Mouse (Mus musculus) 3134 (cell line): ENCODE results near the gene Aup1.

Source experiments
- DNase-seq: peaks from one replicate; pipeline ENCODE4 v3.0.0-alpha.2; 2011; ENCODE audit warnings: low spot score; ENCODE audit not compliant: insufficient read length; ENCODE audit errors: extremely low read depth

Aup1 gene

DNA sequence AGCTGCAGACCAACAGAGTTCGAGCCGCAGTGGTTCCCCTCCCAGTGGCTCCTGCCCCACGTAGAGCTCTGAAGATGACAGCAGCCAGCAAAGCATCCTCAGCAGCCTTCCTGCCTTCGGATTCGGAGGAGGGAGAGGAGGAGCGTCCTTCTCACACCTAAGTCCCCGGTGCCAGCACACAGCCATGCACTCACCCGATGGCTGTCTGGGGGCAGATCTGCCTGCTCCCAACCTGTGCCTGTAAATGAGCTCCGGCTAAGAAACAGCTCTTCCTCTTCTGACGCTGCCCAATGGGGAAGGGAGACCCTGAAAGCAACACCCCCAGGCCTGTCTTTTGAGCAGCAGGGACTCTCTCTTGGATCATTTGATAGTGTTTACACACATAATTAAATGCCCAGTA lies 24.5 kb upstream of the Aup1 start:
- no peak for DNase-seq

DNA sequence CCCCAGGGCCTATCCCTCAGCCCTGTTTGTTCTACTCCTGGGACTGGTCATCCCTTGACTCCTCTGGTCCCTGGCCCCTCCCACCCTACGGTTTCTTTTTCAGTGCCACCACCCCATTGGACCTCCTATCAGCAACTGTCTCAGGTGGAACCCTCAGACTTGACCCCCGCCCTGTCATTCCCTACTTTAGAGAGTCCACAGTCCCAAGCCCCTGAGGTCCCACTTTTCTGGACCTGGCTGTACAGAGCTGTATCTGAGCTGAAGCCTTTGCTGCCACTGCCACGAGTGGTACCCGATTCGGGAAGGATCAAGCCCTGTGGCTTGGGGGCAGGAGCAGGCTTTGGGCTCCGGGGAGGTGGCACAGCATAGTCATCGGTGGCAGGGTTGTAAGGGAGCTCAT lies 23.2 kb upstream of the Aup1 start:
- DNase-seq = no peak

DNA sequence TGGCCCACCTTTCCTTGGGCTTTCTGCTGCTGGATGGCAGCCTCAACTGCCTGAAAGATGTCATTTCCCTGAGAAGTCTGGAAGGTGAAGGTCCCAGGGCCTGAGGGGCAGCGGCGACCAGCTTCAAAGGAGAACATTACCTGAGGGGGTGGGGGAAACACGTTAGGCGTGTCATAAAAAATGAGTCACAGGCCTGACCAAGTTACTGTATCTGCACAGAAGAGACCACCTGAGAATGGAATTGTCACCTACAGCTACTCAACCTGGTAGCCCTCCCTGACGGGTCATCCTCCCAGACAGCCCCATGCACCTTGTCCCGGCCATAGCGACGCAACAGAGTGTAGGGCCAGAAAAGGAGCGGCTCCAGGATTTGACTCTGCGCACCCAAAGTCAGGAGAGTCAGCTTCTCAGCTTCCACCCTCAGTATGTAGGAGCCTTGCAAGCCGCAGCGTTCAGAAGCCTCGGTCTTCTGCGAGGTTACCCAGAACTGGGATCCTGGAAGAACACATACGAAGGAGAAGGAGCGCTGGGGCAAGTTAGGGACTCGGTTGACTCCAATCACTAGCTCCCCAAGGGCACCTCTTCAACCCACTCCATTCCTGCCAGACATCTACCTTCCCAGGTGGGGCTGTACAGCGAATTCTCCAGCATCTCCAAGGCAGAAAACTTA lies 22.3 kb upstream of the Aup1 start:
- no peak for DNase-seq

DNA sequence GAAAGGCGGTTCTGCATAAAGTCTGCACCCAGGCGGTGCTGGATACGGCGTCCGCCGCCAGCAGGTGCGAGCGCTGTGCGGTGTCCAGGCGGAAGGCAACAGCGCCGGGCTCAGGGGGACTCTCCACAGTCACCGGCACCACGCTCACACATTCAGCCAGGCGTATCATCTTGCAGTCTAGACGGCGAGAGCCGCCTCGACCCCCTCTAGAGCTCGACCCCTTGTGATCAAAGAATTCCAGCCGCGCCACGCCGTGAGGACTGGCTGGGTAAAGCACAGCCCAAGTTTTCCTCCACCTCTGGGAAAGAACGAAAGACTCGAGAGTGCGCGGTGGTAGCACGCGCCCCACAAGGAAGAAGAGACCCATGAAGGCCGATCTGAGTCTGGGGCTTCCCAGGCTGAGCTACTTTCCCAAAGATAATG lies 21.5 kb upstream of the Aup1 start:
- DNase-seq = peak; percentile 70

DNA sequence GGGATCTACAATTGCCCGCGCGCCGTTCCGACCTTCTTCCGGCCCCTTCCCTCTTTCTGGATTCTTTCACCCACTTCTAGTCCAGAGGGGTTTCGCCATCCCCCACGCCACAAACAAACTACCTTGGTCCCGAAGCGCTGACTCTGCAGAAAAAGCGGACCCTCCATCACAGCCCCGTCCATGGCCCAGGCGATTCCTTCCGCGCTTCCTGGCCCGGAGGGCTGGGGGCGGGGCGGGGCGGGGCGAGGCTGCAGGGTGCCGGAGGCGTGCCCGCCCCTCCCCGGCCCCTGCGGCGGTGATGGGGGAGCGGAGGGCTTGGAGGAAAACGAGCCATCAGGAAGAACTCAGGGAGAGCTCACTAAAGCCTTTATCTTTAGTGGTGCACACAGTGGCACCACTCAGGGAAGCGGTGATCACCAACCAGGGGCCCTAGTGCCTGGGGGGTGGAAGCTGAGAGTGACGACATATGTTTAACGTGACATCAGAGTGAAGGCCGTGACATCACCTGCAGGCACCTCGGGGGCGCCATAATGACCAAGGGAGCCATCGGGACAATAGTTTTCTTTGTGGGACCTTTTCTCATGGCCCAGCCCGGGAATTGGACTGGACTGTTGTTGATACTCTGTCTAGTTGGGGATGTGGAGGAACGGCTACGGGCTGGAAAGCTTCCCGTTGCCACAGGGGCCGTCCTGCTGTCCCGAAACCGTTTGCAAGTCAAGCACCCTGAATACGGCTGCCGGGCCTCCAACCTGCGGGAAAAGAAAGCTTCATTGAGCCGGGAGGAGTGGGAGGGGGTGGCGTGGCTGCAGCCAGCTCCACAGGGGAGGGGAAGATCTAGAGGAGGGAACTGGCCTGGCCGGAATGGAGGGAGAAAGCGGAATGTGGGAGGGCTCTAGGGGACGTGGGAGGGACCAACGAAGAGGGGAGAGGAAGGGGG lies 20.8 kb upstream of the Aup1 start, which contains the start of the genes Dok1 and Loxl3:
Gene Dok1, minus strand, starts transcription at position 223 of the 937 bp plus-strand sequence.
Gene Loxl3, plus strand, starts transcription at position 925 of the 937 bp plus-strand sequence.
- DNase-seq = peak; percentile 82

DNA sequence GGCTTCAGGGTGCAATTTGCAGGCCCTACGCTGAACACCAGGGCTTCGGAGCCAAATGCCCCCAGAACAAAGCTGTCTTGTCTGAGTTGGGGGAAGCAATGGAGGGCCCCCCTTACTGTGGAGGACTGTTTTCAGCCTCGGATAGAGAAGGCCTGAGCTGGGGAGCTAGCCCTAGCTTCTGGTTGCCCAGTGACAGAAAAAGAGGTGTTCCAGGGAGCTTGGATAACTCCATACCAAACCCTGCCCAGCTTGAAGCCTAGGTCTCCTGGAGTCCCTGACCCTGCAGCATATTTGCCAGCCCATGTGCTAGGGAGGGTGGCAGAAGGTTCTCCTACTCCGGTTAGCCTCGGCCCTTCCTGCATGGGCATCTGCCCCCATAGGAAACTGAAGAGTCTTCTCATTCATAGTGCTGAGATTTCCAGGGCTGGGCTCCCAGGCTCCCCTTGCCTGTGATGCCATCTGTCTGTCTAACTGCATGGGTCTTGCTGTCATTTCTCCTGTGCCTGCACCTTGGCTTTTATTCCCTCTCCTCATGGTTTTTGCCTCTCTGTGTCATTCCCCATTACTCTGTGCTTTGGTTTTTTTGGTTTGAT lies 19.8 kb upstream of the Aup1 start:
- DNase-seq = no peak

DNA sequence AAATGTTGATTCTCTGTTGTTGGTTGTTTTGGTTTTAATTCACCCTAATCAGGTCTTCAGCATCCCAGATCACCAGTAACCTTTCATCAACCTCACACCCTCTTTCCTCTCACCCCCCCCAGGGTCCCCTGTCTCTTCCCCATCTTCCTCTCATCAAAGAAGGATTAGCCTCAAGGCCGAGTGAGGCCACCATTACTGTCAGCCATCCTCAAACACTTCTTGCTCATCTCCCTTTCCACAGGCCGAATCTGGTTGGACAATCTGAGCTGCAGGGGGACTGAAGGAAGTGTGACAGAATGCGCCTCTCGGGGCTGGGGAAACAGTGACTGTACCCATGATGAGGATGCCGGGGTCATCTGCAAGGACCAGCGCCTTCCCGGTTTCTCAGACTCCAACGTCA lies 17.1 kb upstream of the Aup1 start:
- DNase-seq = no peak

DNA sequence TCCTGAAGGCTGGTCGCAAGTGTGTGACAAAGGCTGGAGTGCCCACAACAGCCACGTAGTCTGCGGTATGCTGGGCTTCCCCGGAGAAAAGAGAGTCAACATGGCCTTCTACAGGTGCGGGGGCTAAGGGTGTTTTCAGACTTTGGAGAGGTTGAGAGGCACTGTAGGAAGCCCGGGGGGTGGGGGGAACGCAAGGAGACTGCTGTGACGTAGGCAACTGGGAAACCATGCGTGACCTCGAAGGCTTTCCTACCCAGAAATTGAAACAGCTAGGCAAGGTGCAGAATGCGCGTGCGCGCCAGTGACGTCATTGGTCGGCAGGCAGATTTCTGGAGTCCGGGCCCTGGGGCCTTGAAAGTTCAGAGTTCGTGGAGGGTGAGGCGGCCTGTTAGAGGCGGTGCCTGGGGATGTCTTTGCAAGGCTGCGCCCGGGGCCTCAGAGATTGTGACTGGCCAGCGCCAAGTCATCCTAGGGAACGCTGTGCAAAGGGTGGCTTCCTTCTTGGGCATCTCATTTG lies 15.8 kb upstream of the Aup1 start:
- no peak for DNase-seq

DNA sequence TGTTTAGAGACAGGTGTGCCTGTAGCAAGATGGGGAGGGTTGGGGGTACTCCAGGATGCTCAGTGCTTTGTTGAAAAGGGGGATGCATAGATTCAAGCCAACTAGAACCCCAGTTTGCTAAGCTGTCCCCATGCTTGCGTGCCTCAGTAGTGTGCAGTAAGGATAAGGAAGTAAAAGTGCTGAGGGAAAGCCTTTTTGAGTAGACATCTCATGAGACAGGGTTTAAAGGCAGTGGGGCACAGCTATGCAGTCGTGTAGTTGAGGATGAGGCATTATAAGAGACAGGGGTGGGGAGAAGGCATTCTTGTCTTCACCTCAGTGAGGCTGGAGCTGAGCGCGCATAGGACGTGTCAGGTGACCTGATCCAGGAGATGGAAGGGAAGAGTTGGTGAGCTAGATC lies 13.7 kb upstream of the Aup1 start:
- no peak for DNase-seq

DNA sequence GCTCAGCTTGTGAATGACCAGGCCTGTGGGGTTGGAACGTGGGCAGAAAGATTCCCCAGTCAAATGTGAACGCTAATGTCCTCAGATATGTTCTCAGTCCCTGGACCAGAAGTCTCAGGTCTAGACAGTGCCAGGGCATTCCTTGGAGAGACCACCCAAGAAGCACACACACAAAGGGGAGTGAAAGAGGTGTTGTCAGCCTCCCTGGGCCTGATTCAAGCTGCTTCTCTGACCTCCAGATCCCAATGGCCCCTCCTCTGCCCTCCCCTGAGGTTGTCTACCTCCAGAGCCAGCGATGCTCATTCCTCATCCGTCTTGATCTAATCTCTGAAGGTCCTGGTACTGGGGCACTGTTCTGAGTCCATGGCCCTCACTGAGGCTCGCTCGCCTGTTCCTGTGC lies 10.8 kb upstream of the Aup1 start:
- DNase-seq = no peak

DNA sequence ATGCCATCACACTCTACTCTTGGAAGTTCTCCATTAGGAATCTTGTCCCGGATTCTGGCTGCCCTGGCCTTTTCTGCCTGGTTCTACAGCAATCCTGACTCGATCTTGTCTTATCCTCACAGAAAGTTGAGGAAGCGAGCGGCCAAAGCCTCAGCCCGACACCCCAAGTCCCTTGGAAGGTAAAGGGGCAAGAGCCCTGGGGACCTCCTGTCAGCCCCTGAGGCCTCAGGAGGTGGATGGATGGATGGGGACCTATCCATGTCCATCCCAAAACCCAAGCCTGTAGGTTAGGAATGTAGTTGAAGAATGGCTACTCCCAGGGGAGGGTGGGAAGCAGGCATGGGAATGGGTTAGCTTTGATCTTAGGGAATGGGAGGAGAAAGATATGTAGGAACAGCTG lies 10.3 kb upstream of the Aup1 start:
- no peak for DNase-seq

DNA sequence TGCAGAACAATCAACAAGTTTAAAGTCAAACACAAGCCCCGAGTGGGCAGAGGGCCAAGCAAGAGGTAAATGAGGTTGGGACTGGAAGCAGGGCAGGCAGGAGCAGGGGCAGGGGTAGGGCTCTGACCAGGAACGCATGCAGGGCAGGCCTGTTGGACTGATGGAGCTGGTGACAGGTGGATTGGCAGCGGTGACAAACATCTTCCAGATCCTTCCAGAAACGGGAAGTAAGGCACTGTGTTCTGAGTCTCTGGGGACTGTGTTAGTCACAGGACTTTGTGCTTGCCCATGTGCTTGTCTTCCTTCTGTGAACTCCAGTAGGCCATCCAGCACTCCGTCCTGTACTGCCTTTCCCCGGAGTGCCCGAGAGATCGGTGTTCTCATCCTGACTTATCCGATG lies 9.6 kb upstream of the Aup1 start:
- peak; percentile 49 for DNase-seq

DNA sequence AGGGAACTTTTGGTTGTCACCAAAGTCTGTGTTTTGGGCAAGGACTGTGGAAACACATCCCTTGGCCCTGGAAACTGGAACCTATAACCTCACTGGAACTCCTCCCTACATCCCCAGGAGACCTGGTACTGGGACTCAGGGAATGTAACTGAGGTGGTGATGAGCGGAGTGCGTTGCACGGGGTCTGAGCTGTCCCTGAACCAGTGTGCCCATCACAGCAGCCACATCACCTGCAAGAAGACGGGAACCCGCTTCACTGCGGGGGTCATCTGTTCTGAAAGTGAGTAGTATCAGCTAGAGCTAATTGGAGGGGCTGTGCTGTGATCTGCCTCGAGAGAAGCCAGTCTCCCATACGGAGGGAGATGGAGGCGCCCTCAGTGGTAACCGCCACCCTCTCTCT lies 5.0 kb upstream of the Aup1 start:
- DNase-seq = no peak

DNA sequence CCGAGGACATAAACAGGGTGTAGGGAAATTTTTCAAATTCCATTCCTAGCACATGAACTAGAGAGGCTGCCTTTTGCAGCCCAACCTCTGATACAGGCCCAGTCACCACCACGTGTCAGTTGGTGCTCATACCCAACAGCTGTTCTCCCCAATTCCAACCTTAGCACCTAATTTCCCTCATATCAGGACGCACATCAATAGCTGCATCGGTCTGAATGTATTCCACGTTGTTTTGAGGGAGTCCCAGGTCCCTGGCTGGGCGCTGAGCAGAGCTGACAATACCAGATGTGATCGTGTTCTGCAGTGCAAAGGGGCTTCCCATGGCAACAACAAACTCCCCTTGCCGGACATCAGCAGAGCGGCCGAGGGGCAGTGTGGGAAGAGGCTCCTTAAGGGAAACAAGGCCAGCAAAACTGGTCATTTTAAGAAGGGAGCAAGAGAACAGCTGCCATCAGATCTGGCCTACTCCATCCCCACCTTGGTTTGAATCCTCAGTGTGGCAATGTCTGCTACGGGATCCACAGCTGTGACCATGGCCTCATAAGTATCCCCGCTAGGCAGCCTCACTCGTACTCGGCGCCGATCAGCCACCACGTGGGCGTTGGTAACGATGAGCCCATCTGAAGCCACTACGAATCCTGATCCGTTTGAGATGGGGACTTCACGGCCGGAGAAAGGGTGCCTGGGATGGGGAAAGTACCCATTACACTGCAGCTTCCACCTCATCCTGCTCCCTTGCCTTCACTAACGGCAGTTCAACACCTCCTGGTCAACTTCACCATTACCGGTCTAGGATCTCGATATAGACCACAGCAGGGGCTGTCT lies 973 bp upstream of the Aup1 start:
- peak; percentile 59 for DNase-seq

DNA sequence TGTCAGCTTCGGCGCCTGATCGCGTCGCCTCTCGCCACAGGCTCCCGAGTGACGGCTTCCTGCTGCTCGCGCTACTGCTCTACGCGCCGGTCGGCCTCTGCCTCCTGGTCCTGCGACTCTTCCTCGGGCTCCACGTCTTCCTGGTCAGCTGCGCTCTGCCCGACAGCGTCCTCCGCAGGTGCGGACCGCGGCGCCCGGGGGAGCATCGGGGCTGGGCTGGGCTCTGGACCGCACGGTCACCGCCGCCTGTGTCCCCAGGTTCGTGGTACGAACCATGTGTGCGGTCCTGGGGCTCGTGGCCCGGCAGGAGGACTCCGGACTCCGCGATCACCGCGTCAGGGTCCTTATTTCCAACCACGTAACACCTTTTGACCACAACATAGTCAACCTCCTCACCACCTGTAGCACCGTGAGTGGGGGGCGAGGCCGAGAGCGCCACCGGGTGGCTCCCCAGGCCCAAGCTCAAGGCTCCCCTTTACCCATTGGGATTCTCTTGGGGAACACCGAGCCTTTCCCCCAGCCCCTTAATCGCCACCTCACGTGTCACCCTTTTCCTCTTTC lies 630 bp downstream of the Aup1 start, which contains the start of gene Htra2:
Gene Htra2, minus strand, starts transcription at position 403 of the 561 bp plus-strand sequence.
- no peak for DNase-seq

DNA sequence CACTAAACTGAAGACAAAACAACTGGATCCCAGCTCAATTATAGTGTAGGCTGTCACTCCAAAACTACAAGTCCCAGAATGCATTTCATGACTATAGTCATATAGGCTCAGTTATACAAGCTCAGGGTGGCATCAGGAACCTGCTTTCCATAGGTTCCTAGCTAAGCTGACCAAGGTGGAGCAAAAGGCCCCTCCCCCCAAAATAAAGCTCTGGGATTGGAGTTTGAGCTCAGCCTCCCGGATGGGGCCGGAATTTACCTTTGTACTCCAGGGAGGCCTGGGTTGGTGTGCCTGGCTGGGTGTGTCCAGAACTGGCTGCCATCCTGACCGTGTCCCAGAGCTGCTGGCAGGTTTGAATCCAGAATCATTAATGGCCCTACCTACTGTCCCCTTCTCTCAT lies 3.5 kb downstream of the Aup1 start, which contains the start of gene Dqx1:
Gene Dqx1, plus strand, starts transcription at position 55 of the 400 bp plus-strand sequence.
- DNase-seq = no peak

DNA sequence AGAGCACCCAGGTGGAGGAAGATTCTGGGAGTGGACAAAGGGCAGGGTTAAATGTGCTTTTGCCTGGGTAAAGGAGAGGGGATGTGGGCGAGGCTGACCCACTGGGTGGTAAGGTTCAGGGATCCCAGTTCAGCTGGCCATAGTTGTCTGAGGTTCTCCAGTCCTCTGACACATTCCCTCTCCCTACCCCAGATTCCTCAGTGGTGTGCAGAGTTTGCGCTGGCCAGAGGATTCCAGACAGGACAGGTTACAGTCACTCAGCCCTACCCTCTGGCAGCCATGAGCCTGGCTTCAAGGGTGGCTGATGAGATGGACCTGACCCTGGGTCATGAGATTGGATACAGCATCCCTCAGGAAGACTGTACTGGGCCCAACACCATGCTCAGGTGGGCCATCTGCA lies 4.4 kb downstream of the Aup1 start:
- DNase-seq = no peak

DNA sequence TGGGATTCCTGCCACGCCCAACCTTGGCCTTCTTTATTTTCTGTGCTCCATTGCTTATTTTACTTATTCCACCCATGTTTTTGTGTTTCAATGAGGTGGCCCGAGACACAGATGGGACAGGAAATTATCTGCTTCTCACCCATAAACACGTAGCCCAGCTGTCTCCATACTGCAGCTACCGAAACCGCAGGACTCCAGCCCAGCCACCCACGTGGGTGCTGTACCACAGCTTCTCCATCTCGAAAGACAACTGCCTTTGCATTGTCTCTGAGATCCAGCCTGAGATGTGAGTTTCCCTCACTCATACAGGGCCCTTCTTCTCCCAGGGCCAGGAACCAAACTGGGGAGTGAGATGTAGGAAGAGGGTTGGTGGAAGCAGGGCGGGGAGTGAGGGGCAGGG lies 11.7 kb downstream of the Aup1 start:
- DNase-seq = no peak

DNA sequence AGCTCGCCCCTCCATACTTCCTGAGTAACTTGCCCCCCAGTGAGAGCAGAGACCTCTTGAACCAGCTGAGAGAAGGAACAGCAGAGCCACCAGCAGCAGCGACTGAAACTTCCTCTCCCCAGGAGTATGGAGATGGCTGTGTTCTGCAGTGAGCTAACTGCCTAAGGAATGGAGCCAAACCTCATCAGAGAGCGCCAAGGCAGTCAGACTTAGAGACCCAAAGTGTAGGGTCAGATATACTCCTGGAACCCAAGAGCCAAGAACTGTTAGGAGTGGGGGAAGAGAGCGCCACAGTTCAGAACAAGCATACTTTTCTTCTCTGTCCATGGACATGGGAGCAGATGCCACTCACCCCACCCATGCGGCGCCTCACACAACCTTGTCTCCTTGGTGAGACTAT lies 12.1 kb downstream of the Aup1 start:
- no peak for DNase-seq

DNA sequence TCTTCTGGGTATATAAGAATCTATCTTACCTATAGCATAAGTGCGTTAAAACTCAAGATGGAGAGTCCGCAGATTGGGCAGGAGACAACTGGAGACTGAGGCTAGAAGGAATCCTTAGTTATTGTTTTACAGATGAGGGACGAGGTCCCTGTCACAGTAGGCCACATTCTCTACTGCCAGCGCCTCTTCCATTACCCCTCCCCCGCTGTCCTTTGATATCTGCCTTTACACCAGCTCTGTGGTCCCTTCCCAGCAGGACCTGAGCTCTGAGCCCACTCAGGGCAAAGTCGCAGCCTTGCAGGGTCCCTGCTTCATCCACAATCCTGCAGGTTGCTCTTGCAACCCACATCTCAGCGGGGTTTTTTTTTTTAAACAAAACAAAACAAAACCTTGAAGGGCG lies 13.9 kb downstream of the Aup1 start:
- no peak for DNase-seq
